Mouse (Mus musculus) right cerebral cortex, postnatal 14 days (tissue): ENCODE results near the gene Trpm8.
A peak's percentile ranks its signal among the peaks of the same experiment; 100 is the strongest.

Experiments
- DNase-seq: peaks from one replicate; pipeline ENCODE4 v3.0.0; 2022

Gene Trpm8

GRCm38 (mm10) chr1:88248658-88249057, 28.8 kb upstream of the Trpm8 start:
- DNase-seq, result no peak

DNA sequence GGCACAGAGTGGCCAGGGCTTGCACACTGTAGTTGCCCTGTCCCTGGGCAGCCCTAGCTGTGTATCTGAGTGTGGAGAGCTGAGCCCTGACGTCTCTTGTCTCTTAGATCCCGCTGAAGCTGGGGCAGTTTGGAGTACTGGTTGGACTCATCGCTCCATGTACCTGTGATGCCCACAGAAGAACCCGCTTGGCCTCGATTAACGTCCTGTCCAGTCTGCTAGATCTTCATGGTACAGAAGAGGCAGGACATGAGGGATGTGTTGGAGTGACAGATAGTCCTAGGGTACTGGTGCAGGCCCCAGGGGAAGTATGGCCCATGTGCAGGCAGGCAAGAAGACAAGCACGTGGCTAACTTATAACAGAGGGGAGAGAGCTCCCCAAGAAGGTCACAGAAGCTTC, 27.9 kb upstream of the Trpm8 start:
- no peak for DNase-seq

DNA sequence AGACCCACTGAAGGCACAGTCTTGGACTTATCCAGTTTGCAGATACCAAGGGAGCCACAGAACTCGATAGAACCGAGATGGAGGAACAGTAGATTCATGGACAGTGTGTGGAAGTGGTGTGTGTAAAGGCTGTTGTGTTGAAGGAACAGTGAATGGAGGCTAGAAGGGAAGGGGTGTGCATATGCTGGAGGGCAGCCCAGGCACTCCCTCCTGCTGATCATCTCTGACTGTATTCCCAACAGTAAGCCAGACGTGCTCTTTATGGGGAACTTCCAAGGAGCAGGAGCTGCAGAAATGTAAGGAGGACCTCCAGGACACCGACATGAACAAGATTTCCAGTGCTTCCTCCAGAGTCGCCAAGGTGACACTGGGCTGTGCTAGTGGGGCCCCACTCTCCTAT, 27.4 kb upstream of the Trpm8 start:
- no peak for DNase-seq

DNA sequence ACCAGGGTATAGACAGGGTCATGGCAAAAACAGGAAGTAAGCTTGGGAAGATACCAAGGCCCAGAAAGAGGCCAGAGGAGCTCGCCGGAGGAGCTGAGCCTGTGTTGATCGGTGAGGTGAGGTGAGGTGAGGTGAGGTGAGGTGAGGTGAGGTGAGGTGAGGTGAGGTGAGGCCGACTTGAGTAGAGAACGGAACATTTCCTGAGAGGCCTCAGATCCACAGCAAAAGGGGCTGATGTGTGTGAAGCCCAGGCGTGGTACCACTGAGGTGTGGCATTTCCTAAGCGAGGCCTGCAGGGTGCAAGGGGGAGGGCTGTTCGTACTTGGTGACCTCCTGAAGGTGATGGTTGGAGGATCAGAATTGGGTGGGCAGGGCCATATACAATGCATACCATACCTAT, 24.4 kb upstream of the Trpm8 start:
- DNase-seq, result no peak

GRCm38 (mm10) chr1:88253540-88253939, 23.9 kb upstream of the Trpm8 start:
- DNase-seq, result no peak

GRCm38 (mm10) chr1:88254793-88255465, 22.5 kb upstream of the Trpm8 start:
- no peak for DNase-seq

- DNase-seq, result no peak
These were observed 22.0 kb upstream of the Trpm8 start for GRCm38 (mm10) chr1:88255466-88255857.

DNA sequence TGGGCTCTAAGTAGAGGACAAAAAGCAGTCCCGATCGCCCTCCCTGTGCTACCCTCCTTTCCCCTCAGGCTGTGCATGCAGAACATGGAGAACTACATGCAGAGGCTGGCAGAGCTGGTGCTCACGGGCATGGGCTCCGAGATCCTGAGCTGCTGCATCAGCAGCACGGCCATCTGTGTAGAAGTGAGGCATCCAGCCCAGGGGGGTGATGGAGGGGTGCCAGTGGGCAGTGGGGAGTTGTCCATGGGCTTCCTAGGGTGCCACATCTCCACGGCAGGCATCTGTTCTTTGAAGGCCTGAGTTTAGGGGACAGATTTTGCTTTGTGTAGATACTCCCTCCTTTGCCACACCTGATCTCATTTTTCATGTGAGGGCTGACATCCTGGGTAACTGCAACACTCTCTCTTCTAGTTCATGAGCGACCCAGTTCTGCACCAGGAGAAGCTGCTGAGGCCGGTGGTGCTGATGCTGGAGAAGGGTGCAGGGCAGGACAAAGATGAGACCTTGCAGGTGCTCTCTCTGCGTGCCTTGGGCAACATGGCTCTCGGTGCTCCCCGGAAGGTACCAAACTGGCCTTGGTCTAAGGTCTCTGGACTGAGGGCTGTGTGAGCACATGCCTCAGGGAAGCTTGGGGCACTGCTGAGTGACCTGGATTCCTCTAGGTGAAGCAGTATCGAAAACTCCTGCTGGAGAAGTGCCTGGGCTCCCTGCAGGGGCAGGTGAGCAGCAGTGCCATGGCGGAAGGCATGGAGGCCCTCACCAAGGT, 21.3 kb upstream of the Trpm8 start:
- DNase-seq, result no peak

DNA sequence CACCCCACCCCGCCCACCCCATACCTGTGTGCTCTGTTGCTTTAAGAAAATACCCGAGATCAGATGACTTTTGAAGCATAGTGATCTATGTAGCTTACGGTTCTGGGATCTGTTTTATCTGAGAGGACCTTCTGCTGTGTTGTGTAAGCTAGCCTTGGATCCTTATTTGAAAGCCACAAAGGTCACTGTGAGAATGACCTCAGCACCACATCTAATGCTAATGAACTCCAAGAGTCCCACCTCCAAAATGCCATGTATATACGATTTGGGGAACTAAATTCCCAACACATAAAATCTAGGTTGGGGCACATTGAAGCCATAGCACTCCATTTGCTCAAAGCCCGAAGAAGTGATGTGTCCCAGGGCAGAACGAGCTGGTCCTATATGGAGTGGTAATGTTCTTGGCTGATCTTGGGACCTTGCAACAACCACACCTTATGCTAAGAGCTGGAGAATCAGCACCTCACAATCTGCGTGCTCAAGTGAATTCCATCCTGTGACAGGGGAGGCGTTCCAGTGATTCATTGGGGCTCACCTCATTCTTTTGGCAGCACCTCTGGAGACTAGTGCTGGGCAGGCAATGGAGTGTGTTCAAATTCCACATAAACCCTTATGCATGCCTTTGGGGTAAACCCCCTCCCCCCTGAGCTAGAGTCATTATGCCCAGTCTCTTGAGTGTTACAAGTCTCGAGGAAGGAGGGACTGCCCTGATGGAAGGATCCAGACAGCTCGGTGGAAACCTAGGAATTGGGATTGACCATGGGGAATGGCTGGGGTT, 20.4 kb upstream of the Trpm8 start:
- DNase-seq, result no peak

DNA sequence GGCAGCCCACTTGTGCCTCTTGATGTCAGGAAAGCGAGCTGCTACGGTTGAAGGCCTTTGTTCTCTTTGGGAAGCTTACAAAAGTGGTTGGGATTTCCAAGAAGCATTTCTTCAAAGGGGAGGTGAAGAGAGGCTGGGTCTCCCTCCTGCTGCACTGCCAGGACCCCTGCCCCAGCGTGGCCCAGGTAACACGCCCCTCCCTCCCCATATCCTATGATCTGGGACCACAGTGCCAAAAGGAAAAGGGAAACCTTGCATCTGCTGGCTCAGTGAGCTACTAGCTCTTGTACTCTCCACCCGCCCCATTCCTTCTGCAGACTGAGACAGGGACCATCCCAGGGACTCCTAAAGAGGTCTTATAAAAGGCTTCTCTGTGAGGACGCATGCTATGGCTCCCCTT, 19.8 kb upstream of the Trpm8 start:
- no peak for DNase-seq

- no peak for DNase-seq
These were observed 19.1 kb upstream of the Trpm8 start for GRCm38 (mm10) chr1:88258361-88258760.

DNA sequence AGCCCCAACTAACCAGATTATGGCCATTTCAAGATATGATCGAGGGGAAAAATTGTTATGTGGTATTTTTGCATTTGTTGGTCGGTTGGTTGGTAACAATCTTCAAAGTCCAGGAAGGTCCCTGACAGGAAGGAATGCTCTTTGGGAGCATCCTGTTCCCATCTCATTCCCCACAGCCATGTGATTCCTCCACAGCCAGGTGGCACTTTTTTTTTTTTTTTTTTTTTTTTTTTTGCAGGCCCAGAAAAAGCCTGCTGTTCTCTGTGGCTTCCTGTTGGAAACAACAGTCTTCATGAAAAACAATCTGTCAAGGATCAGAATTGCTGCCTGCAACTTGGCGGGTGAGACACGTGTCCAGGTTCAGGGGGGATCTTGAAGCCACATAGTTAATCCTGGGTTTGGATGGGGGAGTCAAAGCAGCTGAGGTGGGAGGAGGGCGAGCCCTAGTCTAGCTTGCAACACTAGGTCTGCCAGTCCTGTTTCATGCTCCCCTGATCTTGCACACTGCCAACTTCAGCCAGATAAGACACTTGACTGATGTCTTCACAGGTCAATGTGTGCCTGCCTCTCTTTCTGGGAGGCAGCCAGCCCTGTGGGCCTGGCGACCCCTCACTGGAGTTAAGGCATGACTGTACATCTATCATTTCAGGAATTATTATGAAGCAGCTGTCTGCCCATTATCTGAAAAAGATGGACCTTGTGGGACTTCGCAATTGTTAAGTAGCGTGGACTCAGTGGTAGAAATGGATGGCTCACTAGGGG, 18.4 kb upstream of the Trpm8 start:
- no peak for DNase-seq

DNA sequence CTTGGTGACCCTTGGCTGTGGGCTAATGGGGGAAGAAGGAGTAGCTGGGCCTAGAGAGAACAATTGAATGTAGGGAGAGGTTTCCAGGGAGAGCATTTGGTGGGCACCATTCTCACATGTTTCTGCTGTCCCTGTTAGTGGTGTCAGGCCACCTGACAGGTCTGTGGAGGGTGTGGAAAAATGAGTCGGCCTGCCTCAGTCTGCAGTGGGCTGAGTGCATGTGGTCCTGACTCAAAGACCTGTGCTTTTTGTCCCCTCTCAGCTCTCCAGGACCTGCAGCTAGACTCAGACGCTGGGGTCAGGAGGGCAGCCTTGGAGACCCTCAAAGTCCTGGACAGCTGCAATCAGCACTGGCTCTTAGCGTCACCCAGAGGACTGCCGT, 17.8 kb upstream of the Trpm8 start:
- DNase-seq, result no peak

DNA sequence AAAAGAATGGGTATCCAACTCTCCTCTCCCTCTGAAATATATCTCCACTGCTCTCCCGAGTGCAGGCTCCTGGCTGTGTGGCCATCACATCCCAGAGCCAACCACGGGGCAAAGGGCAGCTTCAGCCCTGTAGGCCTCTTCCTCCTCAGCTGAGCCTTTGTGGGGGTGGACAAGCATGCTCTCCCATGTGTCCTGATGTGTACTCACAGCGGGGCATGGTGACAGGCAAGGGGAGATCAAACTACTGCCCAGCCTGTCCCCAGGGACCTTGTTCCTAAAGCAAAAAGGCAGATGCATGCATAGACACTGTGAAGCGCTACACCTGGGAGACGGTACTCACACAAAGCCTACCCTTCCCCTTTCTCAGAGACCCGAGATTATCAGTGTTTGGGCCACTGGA, 17.3 kb upstream of the Trpm8 start:
- DNase-seq, result peak; percentile 46

- DNase-seq, result no peak
These were observed 16.7 kb upstream of the Trpm8 start for GRCm38 (mm10) chr1:88260604-88261377.

DNA sequence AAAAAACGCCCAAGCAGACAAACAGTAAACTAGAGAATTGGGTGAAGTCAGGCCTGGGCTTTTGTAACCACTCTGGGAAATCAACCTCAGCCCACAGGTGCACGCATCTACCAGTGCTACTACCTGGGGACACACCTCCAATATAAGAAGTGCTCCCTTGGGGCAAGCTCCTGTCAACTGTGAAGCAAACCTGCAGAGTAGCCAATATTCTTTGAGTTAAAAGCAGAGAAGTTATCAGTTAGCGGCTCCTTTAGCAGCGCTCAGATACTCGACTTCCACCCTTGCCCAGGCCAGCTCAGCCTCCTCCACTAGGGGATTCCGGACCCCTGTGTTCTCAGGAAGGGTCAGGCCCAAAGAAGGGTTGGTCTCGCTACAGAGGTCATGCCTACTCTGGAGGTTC, 15.8 kb upstream of the Trpm8 start:
- no peak for DNase-seq

DNA sequence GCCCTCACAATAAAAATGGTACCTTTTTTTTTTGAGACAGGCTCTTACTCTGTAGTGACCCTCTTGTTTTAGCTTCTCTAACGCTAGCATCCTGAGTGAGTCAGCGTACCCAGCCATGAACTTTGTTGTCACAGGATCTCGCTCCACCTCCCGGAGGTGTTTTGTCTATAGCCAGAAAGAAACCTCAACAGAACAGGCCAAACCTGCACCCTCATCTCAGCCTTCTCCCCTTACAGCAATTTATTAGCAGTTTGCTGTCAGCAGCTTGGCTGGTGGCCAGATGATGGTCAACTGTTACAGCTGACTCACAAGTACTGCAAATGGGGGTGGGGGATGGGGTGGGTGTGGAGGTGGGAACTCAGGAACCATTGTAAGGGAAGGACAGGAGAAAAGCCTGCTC, 15.2 kb upstream of the Trpm8 start:
- DNase-seq, result peak; percentile 62

DNA sequence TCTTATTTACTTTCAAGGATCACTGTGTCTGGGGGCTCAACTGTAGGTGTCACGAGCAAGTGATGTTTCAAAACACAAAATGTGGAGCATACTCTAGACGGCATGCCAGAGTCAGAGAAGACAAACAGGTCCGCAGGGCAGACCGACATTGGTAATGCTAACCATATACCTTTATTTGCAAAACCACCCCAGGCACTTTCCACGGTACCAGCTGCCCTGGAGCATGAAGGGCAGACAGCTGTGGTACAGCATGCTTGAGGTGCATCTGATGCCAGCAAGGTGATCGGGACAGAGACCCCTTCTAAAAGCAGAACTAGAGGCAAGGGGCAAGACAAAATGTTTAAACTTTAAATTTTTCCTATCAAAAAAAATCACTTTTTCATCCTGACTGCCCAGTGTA, 14.5 kb upstream of the Trpm8 start:
- no peak for DNase-seq

DNA sequence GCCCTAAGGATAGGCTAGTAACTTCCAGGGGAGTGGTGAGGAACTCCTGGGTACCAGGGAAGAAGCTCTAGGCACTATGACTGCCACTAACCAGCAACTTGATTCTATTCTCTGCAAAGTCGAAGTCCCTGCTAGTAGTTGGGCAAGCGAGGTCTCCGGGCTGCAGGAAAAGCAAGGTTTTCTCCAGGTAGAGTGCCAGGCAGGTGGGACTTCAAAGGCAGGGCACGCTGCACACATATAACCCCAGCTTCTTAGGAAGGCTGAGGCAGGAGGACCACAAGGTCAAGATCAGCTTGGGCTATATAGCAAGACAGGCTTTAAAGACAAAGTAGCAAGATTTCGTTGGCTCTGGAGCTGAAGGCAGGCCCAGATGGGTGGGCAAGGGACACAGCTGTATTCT, 13.7 kb upstream of the Trpm8 start:
- no peak for DNase-seq

GRCm38 (mm10) chr1:88264237-88264868, 13.1 kb upstream of the Trpm8 start:
- DNase-seq, result no peak

- DNase-seq, result no peak
These were observed 12.6 kb upstream of the Trpm8 start for GRCm38 (mm10) chr1:88264869-88265240.

DNA sequence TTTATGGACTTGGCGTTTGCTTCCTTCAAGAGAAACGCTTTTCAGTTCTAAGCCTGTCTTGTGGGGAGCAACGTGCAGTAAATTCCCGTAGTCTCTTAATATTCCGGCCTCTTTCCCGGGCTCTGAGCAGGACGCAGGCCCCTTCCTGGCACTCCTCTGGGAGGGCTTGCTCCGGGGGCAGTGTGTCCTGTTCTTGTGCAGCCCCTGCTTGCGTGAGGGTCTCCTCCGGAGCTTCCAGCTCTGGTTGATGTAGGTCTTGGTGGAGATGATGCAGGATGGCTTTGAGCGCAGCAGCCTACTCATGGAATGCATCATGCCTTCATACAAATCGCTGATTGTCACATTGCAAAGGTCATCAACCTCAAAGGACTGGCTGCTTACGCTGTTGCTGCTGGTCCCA, 11.3 kb upstream of the Trpm8 start:
- DNase-seq, result no peak
